In genomic region chr5:5361684-5362083, GRCm38 (mm10) we compare ENCODE assay signal across 23 mouse cellular contexts. TPM values are rescaled to one million over a fixed set of nuclear protein-coding genes. Genes with fewer than 3 reads are reported as not detected.
A peak's percentile ranks its signal among the peaks of the same experiment; 100 is the strongest.
DNase-seq lines count a peak whose midpoint lies in the region; ATAC-seq and TF ChIP-seq lines count a peak whose summit lies in the region.
"Had no signal": no experiment of that assay in that cellular context is flagged by ENCODE, and none has a peak within 500 bp of the region (broad histone marks: within the 10 kb centered on the region; RNA-seq: fewer than 3 reads in every experiment).

No protein-coding gene starts in this region.

- no peak overlapping the region for H3K4me2 ChIP-seq in midbrain, postnatal 0 days (ENCODE audit: low read depth, low read length, poor library complexity, severe bottlenecking)
- no peak overlapping the region for H3K4me2 ChIP-seq in midbrain, embryonic 14.5 days (ENCODE audit: low read length)
- H3K4me2 ChIP-seq: embryonic facial prominence, embryonic 12.5 days; hindbrain, embryonic 14.5 days; liver, embryonic 11.5 days had no signal

- TF ChIP-seq POLR2A in small intestine, adult 2 months (IDR thresholded peaks at IDR 0.05; ENCODE audit: low read depth, low read length), result no peak

- no peak for DNase-seq in gastrocnemius, adult 2 months
- DNase-seq in gastrocnemius, adult 18-20 months (ENCODE audit: low spot score), result no peak
- no peak for DNase-seq in layer of hippocampus, adult 2 months (ENCODE audit: low spot score in 2 of 2)
- no peak for DNase-seq in layer of hippocampus, postnatal 25 days (ENCODE audit: extremely low spot score in 1 of 2, low spot score in 1 of 2)
- DNase-seq in midbrain, postnatal 0 days (ENCODE audit: low spot score), result no peak
- DNase-seq in midbrain, embryonic 14.5 days, result no peak
- no peak for DNase-seq in embryo, embryonic 10.5 days (ENCODE audit: low spot score)
- DNase-seq: adrenal gland, adult 8-10 months; cerebellum, adult 9-11 months; gastrocnemius, postnatal 36 days; kidney, postnatal 10 days; lung, postnatal 14 days; thymus, adult 2 months had no signal

- no peak overlapping the region for H3K9ac ChIP-seq in midbrain, postnatal 0 days (replicated peaks; ENCODE audit: low read length, poor library complexity, severe bottlenecking)
- H3K9ac ChIP-seq in midbrain, embryonic 14.5 days (replicated peaks; ENCODE audit: low read length), result no peak overlapping the region
- H3K9ac ChIP-seq: embryonic facial prominence, embryonic 12.5 days; hindbrain, embryonic 14.5 days had no signal

- 98% methylated on average over 3 of the region's 3 CpGs for WGBS in midbrain, postnatal 0 days
- 98% methylated on average over 3 of the region's 3 CpGs for WGBS in midbrain, embryonic 14.5 days
- 90% methylated on average over 3 of the region's 3 CpGs for WGBS in small intestine, adult 2 months

- H3K27ac ChIP-seq in gastrocnemius, adult 2 months, result no peak overlapping the region
- no peak overlapping the region for H3K27ac ChIP-seq in layer of hippocampus, adult 2 months
- H3K27ac ChIP-seq in midbrain, postnatal 0 days (ENCODE audit: low read depth, low read length), result no peak overlapping the region
- H3K27ac ChIP-seq in midbrain, embryonic 14.5 days (replicated peaks; ENCODE audit: low read depth, low read length), result no peak overlapping the region
- H3K27ac ChIP-seq in small intestine, adult 2 months (ENCODE audit: insufficient read depth, low read depth, low read length), result no peak overlapping the region
- H3K27ac ChIP-seq: embryonic facial prominence, embryonic 12.5 days; heart, embryonic 10.5 days; hindbrain, embryonic 14.5 days; limb, embryonic 10.5 days had no signal

- no peak for ATAC-seq in midbrain, postnatal 0 days (ENCODE audit: low FRiP score)
- ATAC-seq in midbrain, embryonic 14.5 days (ENCODE audit: low FRiP score, low TSS enrichment), result no peak
- ATAC-seq: CD4-positive, CD25-positive, alpha-beta regulatory T cell, adult 4 months; forebrain, embryonic 14.5 days; intestine, embryonic 16.5 days had no signal

- intact Hi-C loops in gastrocnemius, adult 2 months (cut with DNase I), result no loop called here

- H3K4me3 ChIP-seq in gastrocnemius, adult 2 months, result no peak overlapping the region
- H3K4me3 ChIP-seq in layer of hippocampus, adult 2 months, result no peak overlapping the region
- H3K4me3 ChIP-seq in midbrain, postnatal 0 days (ENCODE audit: low read depth, low read length), result no peak overlapping the region
- H3K4me3 ChIP-seq in midbrain, embryonic 14.5 days (replicated peaks; ENCODE audit: low read depth, low read length), result no peak overlapping the region
- H3K4me3 ChIP-seq in small intestine, adult 2 months (ENCODE audit: low read depth, low read length), result no peak overlapping the region
- H3K4me3 ChIP-seq: embryonic facial prominence, embryonic 12.5 days; erythroblast, embryonic 14.5 days; heart, embryonic 10.5 days; limb, embryonic 10.5 days had no signal

- no peaks in the 10 kb centered on the region for H3K36me3 ChIP-seq in midbrain, postnatal 0 days (ENCODE audit: insufficient read depth, low read length)
- H3K36me3 ChIP-seq in midbrain, embryonic 14.5 days (ENCODE audit: control insufficient read depth, insufficient read depth, low read length), result no peaks in the 10 kb centered on the region
- no peaks in the 10 kb centered on the region for H3K36me3 ChIP-seq in small intestine, adult 2 months (ENCODE audit: control insufficient read depth, insufficient read depth, low read length)

- peak; percentile 19; the same call in 1 of the 2 replicates for TF ChIP-seq CTCF in gastrocnemius, adult 2 months (IDR thresholded peaks at IDR 0.05)
- peak; percentile 40 for TF ChIP-seq CTCF in layer of hippocampus, adult 2 months (conservative IDR thresholded peaks at IDR 0.05)
- TF ChIP-seq CTCF in midbrain, postnatal 0 days (IDR thresholded peaks at IDR 0.05), result peak; percentile 43; the same call in 1 of the 2 replicates
- 0 out of 2 replicates have a peak, but pooled peaks have one; percentile 16 for TF ChIP-seq CTCF in small intestine, adult 2 months (IDR thresholded peaks at IDR 0.05; ENCODE audit: extremely low read depth, insufficient read length, insufficient replicate concordance, low read depth, low read length)

- H3K27me3 ChIP-seq in midbrain, postnatal 0 days (ENCODE audit: insufficient read depth, low read length), result no peaks in the 10 kb centered on the region
- no peaks in the 10 kb centered on the region for H3K27me3 ChIP-seq in midbrain, embryonic 14.5 days (ENCODE audit: control insufficient read depth, insufficient read depth, low read length)
- H3K27me3 ChIP-seq in small intestine, adult 2 months (ENCODE audit: control insufficient read depth, insufficient read depth, low read length), result no peaks in the 10 kb centered on the region
- H3K27me3 ChIP-seq: embryonic facial prominence, embryonic 12.5 days had no signal

- H3K9me3 ChIP-seq in midbrain, postnatal 0 days (ENCODE audit: low read length), result no peaks in the 10 kb centered on the region
- H3K9me3 ChIP-seq in midbrain, embryonic 14.5 days (ENCODE audit: control insufficient read depth, low read length), result no peaks in the 10 kb centered on the region
- H3K9me3 ChIP-seq: embryonic facial prominence, embryonic 12.5 days had no signal

- H3K4me1 ChIP-seq in midbrain, postnatal 0 days (ENCODE audit: insufficient read depth, low read length), result no peaks in the 10 kb centered on the region
- no peaks in the 10 kb centered on the region for H3K4me1 ChIP-seq in midbrain, embryonic 14.5 days (ENCODE audit: control insufficient read depth, insufficient read depth, low read length)
- no peaks in the 10 kb centered on the region for H3K4me1 ChIP-seq in small intestine, adult 2 months (ENCODE audit: control insufficient read depth, insufficient read depth, insufficient read length, low read length)
- H3K4me1 ChIP-seq: embryonic facial prominence, embryonic 12.5 days had no signal

RNA-seq across cellular contexts. Expression of gene Cdk14, which starts 58.4 kb away (rescaled TPM):
- 1 to 10 TPM; 2.6 to 5.3 TPM for total RNA-seq in gastrocnemius, adult 2 months (2021)
- 1 to 10 TPM; 2.8 to 2.9 TPM for total RNA-seq in gastrocnemius, adult 18-20 months (2021)
- 100 to 1,000 TPM; 258 to 269 TPM for total RNA-seq in layer of hippocampus, adult 2 months (2021)
- 100 to 1,000 TPM; 233 to 245 TPM for total RNA-seq in layer of hippocampus, postnatal 25 days (2021)
- total RNA-seq in midbrain, postnatal 0 days (2014; rRNA removed), result 84.4 and 86.4 TPM in 2 replicates
- 45.1 and 45.6 TPM in 2 replicates for polyA plus RNA-seq in midbrain, postnatal 0 days (2015; fragmentation: Nextera tagmentation; extraction: Ambion mirVana)
- polyA plus RNA-seq in midbrain, embryonic 14.5 days (2014; fragmentation: Nextera tagmentation; extraction: Ambion mirVana), result 50.7 and 54.0 TPM in 2 replicates
- polyA plus RNA-seq in small intestine, adult 2 months (2012; rRNA removed), result 0.36 and 0.37 TPM in 2 replicates
- polyA plus RNA-seq: erythroblast, embryonic 14.5 days had no signal

Comparison
In these comparisons a context has a peak if more than half of its experiments do, and no peak if none do; other contexts are left out.
1. RNA of gene Cdk14, which starts 58.4 kb away (total RNA-seq): 258 to 269 TPM in layer of hippocampus, adult 2 months, 233 to 245 TPM in layer of hippocampus, postnatal 25 days and 84.4 to 86.4 TPM in midbrain, postnatal 0 days; 2.6 to 5.3 TPM in gastrocnemius, adult 2 months and 2.8 to 2.9 TPM in gastrocnemius, adult 18-20 months; every median in the first group is over 10 times any median in the second.
2. Peak in every context shown above with its lines, with median percentiles within 50 percentile points of each other: CTCF ChIP-seq.